Mouse (Mus musculus) adrenal gland, postnatal 10 days (tissue): Measurements from ENCODE around the gene Slc31a2. TPM values are rescaled to one million over a fixed set of nuclear protein-coding genes. Genes with fewer than 3 reads are reported as not detected.

Experiments
- DNase-seq: peaks from one replicate; pipeline ENCODE4 v3.0.0; 2021; ENCODE audit warnings: mixed read lengths
- total RNA-seq, 2 experiments: library from RNA; stranded (reverse); gene quantifications; 2 replicates each; pipeline ENCODE4 v1.2.3; 2021

The Slc31a2 gene
- total RNA-seq, 2 experiments from 2014 or later: 14.8 to 16.6 TPM

GRCm38 (mm10) chr4:62316456-62316855 is 54.1 kb downstream of the Slc31a2 start:
- no peak for DNase-seq

- DNase-seq: no peak
Observed at GRCm38 (mm10) chr4:62318294-62318693, 55.9 kb downstream of the Slc31a2 start.

GRCm38 (mm10) chr4:62322684-62323083 is 60.3 kb downstream of the Slc31a2 start:
- no peak for DNase-seq

DNA sequence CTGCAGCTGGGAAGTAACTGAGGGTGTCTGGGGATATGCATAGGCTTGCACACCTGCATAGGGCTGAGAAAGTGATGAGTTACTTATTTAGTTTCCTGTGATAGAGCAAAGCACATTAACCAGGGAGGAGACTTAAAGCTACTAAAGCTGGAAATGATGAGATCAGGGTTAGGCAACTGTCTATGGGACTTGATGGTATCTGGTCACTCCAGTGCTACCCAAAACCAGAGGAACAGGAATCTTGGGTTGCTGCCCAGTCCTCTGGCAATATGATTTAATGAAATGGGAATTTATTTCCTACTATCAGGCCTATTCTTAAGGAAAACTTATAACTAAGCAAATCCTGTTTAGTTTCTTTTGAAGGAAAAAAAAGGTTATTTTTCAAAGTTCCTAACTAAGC is 63.7 kb downstream of the Slc31a2 start:
- no peak for DNase-seq

DNA sequence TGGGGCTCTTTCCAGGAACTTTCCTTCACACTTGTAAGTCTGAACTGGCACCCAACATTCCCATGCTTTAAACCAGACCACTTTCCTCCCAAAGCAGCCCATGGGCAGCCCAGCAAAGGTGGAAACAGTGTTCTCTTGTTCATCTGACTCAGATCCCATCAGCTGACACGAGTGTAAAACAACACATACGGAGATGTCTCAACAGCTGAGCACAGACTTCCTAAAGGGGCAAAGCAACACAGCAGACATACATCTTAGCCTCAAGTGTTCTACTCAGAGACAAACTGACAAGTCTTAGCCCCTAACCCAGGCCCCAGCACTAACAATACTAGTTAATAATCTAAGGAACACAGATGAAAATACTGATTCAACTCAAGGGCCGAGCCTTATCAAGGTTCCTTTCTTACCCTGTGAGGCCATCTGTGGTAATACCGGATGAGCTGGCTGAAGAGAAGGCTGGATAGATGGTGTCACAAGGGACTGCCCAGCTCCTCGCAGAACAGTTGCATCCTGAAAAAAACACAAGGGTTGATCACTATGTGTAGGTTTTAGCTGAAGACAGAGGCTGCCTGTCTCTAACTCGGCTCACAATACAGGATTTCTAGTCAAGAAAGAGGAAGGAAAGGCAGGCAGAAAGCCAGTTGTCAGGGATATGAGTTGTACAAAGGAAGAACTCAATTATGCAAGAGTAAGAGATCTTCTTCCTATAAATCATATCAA is 66.7 kb downstream of the Slc31a2 start:
- no peak for DNase-seq

GRCm38 (mm10) chr4:62331977-62332376 is 69.6 kb downstream of the Slc31a2 start:
- DNase-seq: no peak

GRCm38 (mm10) chr4:62338536-62338935 is 76.2 kb downstream of the Slc31a2 start:
- no peak for DNase-seq

DNA sequence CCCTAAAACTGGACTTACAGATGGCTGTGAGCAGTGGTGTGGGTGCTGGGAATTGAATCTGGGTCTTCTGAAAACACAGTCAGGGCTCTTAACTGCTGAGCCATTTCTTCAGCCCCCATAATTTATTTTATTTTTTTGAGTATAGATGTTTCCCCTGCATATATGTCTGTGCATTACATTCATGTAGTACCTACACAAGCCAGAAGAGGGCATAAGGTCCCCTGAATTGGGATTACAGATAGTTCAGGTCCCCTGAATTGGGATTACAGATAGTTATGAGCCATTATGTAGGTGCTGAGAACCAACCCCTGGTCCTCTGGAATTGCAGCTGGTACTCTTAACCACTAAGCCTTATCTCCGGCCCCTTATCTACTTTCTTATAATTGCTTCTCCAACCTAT is 81.6 kb downstream of the Slc31a2 start:
- DNase-seq: no peak

DNA sequence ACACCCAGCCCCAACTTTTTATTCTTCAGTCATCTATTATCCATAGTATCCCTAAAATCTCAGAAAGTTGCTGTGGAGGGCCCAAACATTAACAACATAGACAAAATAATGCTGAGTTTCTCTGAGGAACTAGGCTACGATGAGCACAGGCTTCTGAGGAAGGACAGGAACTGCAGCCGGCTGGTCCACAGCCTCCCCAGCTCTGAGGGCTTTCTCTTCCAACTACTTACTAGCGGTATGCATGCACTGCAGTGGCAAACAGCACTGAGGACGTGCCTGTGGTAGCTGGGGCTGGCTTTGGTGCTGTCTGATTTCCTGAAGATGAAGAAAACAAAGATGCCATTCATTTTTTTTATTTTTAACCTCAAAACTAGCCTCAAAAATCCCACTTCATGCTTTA is 83.5 kb downstream of the Slc31a2 start:
- no peak for DNase-seq

DNA sequence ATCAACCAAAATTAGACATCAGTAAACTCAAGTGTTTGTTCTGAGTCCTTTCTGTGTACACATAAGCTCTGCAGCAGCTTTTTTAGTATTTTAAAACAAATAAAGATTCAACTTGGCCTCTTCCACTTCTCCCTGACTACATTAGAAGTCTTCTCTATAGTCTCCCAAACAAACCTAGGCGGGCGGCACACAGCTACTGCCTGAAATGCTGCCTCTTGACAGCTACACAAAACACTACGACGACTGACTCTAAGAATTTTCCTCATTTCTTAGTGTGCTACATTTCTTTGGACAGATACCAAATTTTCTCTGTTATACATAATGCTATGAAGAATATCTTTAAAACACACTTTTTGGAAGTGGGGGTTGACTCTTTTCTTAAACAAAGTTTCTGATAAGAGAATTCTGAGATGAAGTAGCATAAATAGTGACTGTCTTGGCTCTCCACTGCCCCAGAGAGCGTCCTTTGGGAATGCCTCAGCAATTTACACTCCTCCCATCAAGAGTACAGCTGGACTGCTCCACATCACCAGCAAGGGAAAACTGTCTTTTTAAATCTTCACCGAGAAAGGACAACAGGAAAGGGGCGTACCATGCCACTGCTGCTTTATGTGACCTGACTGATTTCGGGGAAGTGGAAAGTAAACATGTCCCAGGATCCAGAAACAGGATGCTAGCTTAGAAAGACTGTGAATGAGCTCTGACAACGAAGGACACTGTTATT is 85.4 kb downstream of the Slc31a2 start:
- no peak for DNase-seq

Other genes with a start within 250 kb of the Slc31a2 start
- gene Mup20, start 208.4 kb upstream of the Slc31a2 start, total RNA-seq: not detected
- not detected for gene Mup3, start 175.2 kb upstream of the Slc31a2 start, total RNA-seq
- gene Mup21, start 111.7 kb upstream of the Slc31a2 start, total RNA-seq: not detected
- gene Zfp37, start 31.5 kb upstream of the Slc31a2 start, total RNA-seq: 1 to 10 TPM; 5.0 to 6.0 TPM
- gene Fkbp15, start 98.0 kb downstream of the Slc31a2 start, total RNA-seq: 10 to 100 TPM; 30.1 to 36.6 TPM
- gene Slc31a1, start 98.2 kb downstream of the Slc31a2 start, total RNA-seq: 10 to 100 TPM; 59.3 to 59.5 TPM
- gene Cdc26, start 146.1 kb downstream of the Slc31a2 start, total RNA-seq: 10 to 100 TPM; 60.0 to 70.8 TPM
- gene Prpf4, start 146.2 kb downstream of the Slc31a2 start, total RNA-seq: 10 to 100 TPM; 19.8 to 21.3 TPM
- not detected for gene Rnf183, start 172.7 kb downstream of the Slc31a2 start, total RNA-seq
- gene Wdr31, start 208.3 kb downstream of the Slc31a2 start, total RNA-seq: 1 to 10 TPM; 2.4 to 3.7 TPM
- gene Bspry, start 217.5 kb downstream of the Slc31a2 start, total RNA-seq: 1 to 10 TPM in 1 of 2 experiments, under 1 TPM in 1; 0.93 to 1.1 TPM
- 10 to 100 TPM; 16.7 to 19.5 TPM for gene Hdhd3, start 240.9 kb downstream of the Slc31a2 start, total RNA-seq